Mouse (Mus musculus) c-Kit-positive CD71-positive TER-119-positive erythroid progenitor cells, embryonic 14.5 days (primary cell): ENCODE data around the gene Dhrs7b.
"Not testable (repeated sequence)": the region's sequence is repeated elsewhere in the genome, so short reads cannot be mapped to it uniquely, and the experiment has no call there.

ENCODE experiments used
- DNase-seq: peaks from one replicate; pipeline ENCODE4 v3.0.0-alpha.2; 2013; ENCODE audit warnings: low spot score

Gene Dhrs7b

DNA sequence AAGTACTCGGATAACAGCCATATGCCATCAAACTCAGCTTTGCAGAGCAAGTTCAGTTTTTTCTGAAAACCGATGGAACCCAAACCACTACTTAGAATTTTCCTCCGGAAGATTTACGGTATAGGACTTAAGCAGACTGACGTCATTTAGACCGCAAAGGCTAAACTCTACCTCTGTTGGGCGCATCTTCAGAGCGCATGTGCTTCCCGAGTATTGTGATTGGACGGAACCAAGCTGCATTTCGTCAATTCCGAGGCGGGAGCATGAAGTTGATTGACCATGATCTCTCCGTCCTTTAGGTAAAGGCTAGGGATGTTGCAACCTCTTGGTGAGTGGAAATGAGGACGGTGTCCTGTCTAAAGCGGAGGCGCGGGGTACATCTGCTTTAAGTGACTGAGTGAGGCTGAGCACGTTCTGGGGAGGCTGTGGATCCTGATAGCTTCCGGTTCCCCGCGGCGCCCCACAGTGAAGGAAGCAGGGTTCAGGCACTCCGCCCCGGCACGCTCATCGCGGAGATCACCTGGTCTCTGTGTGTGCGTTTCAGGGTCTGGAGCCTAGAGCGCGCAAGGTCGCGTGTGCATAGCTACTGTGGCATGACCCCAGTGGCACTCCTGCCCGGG is at the start of gene Dhrs7b:
TSS of gene Dhrs7b (plus strand) at position 199 of the 620 bp plus-strand sequence.
- peak; percentile 93 for DNase-seq

DNA sequence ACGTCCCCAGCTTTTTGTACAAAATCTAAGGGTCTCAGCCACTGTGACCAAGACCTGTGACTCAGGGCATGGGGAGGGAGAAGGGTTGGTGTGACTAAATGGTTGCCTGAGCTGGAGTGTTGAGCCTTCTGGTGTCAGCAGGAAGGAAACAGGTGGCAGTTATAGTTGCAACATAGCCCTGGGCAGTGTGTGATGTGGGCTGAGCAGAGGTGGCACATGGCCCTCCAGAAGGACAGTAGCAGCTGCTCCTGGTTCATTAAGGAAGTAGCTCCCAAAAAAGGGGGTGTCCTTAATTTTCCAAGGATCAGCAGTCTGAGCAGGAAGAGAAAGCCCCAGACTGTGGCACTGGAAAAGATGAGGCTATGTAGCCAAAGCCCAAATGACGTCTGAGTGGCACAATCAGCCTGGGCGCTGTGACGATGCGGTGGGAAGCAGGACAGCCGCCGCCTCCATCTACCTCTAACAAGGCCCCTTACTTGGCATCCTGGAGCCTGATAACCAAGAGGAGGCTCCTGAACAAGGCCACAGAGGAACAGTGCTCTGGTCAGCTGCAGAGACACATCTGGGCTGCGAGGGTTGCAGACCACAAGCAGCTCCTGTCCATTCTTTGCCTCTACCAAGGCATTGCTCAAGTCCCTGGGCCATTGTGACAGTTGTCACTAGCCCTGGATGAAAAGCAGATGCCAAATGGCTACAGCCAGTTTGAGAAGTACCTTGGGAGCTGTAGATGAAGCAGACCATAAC is 46.1 kb upstream of the Dhrs7b start:
- DNase-seq: no peak

DNA sequence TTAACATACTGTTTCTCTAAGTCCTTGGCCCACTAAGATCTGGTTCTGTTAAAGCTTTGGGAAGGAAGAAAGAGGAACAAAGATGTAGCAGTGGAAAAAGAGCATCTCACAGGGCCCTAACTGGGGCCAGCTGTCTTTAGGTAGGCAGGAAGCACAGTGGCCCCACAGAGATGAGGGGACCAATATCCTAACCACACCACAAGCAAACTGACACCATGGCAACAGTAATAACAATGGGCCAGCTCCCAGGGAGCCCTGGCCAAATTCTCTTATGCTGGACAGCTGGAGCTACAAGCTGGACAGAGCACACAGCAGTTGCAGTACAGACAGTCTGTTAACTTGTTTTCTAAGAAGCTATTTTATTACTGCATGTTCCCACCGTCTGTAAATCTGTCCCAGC is 42.8 kb upstream of the Dhrs7b start:
- no peak for DNase-seq

DNA sequence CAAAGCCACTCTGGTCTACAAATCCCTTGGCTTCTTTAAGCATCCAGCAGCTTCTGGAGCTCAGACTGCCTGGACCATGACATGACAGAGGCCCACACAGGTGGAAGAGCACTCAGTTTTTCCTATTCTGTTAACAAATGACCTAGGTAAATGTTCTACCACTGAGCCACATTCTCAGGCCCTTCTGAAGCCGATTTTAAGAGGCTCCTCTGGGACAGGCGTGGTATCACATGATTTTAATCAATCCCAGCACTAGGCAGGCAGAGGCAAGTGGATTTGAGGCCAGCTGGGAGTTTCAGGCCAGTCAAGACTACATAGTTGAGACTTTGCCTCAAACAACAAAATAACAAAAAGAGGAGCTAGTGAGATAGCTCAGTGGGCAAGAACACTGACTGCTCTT is 40.0 kb upstream of the Dhrs7b start:
- DNase-seq: no peak

DNA sequence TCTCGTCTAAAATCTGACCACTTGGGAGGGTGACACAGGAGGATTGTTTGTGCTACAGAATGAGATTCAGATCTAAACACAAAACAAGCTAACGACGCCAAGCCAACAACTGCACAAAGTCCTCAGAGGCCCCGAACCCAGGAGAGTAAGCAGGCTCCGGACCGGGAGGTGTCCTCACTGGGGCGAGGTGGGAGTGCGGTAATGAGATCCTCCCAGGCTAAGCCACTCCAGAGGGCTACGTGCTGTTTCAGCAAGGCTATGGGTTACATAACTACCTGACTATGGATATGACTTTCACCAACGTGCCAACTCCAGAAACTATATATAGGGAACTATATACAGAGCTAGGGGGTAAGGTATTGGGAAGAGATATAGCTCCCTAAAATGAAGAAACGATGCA is 34.1 kb upstream of the Dhrs7b start:
- DNase-seq: no peak

DNA sequence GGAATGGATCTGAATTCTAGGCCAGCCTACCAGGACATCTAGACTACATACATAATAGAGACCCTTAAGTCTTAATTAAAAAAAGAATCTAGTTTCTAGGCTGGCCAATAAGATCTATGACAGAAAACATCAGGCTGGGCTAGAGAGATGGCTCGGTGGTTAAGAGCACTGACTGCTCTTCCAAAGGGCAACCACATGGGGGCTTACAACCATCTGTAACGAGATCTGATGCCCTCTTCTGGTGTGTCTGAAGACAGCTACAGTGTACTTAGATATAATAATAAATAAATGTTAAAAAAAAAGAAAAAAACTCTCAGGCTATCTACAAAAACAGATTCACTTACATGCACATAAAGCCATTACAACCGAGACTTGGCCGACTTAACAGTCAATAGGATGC is 30.5 kb upstream of the Dhrs7b start:
- DNase-seq: no peak

DNA sequence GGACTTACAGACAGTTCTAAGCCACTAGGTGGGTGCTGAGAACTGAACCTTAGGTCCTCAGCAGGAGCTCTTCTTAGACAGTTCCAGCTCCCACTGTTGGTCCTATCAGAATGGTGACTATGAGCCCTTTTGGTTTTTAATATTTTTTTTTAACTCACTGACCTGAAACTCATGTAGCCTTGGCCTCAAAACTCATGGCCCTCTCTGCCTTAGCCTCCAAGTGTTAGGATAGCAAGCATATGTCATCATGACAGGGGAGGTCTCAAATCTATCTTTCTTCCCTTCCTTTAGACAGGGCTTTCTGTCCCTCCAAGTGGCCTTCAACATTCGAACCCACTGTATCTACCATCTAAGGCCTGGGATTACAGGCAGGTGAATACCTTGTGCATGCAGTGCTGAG is 29.5 kb upstream of the Dhrs7b start:
- DNase-seq: no peak

DNA sequence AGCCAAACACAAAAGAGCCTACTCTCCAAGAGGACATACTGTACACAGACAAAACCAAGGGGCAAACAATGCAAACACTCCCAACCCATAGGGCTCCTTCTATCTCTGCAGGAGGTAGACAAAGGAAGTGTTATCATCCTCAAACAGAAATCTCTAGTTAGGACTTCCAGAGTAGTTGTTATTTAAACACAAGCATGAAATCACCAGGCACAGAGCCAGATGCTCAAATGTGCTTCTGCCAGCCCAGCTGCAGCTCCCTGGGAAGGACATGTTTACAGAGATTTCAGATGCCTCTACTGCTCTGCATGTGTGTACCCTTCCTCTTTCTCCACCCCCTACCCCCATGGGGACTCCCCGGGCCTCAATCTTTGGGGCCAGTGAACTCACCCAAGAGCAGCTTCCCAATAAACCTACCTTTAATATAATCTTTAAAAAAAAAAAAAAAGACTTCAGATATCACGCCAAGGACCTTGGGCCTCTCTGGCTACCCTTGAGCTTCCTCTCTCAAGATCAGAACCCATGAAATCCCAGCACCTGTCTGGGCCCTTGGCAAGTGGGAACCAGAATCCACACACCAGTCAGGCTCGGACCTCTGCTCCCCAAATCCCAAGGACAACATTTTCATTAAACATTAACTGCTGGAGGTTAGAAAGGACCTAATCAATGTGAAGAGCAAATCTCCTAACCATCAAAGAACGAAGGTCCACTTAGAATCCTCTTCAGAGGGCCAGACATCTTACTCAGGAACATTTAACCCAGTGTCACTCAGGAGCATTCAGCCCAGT is 22.0 kb upstream of the Dhrs7b start:
- DNase-seq: no peak

DNA sequence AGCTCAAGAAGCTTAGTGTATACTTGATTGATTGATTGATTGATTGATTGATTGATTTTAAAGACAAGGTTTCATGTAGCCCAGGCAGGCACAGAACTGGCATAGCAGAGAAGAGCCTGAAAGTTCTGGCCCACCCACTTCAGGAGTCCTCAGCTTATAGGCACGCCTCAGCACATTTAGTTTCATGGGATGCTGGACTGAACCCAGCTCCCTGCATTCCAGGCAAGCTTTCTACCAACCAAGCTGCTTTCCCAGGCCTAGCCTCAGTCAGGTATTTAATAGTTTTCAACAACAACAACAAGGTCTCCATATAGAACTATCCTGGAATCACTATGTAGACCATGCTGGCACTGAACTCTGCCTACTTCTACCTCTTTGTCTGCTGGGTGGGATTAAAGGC is 20.9 kb upstream of the Dhrs7b start:
- no peak for DNase-seq

DNA sequence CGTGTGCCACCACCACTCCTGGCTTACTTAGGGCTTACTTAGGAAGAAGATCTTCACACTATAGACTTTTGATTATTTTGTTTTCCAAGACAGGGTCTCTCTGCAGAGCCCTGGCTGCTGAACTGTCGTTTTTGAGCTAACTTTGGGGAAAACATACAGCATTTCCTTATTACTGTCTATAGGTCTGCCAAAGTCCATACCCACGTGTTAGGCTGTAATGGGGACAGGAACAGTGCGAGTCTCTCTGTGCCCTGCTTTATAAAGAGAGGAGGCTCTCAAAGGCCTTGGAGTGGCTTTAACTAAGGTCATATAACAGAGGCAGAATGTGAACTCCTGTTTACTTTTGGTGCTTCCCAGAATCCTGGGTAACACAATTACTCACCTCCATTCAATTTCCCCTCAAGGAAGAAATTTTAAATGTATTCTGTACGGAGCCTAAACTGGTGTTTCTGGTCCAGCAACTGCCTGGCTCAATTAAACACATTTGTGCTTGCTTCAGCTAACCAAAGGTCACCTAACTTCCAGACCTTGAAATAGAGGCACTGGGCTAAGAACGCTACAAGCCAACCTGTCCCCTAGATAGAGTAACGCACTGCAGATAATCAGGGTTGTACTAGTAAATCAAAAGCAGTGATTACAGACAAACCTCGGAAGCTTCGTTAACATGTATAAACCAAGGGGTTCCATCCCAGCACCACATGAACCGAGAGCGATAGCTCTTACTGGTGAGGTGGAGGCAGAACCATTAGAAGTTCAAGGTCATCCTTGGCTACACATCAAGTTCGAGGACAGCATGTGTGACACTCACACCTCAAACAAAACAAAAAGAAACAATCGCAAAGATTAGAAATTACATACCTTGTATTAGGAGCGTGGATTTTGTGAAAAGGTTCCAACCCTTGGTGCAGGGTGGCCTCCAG is 20.1 kb upstream of the Dhrs7b start:
- DNase-seq: no peak

DNA sequence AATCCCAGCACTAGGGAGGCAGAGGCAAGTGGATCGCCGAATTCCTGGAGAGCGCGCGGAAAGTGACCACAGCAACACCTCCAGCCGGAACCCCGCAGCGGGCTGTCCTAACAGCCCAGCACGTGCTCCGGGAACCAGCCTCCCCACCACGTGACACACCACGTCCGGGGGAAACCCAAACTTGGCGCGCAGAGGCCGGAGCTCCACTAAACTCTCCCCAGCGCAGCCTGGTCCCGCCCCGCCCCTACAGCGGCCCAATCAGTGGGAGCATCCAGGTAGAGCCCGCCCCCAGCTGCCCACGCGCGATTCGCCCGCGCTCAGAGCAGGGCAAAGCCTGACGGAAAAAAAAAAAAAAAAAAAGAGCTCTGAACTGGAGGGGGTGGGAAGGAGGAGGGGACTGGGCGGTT is 19.4 kb upstream of the Dhrs7b start:
- peak; percentile 83 for DNase-seq

DNA sequence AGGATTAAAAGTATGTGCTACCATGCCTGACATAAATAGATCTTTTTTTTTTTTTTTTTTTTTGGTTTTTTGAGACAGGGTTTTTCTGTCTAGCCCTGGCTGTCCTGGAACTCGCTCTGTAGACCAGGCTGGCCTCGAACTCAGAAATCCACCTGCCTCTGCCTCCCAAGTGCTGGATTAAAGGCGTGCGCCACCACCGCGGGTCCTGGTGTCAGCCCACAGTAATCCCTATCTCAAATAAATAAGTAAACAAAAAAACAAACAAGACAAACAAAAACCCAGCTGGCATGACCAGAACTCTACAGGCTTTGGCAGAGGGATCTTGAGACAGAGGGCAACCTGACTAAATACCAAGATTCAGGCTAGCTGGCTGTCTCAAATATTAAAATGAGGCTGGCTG is 18.8 kb upstream of the Dhrs7b start, which contains the start of gene Shmt1:
TSS of gene Shmt1 (minus strand) at position 101 of the 400 bp plus-strand sequence.
- DNase-seq: not testable (repeated sequence)

DNA sequence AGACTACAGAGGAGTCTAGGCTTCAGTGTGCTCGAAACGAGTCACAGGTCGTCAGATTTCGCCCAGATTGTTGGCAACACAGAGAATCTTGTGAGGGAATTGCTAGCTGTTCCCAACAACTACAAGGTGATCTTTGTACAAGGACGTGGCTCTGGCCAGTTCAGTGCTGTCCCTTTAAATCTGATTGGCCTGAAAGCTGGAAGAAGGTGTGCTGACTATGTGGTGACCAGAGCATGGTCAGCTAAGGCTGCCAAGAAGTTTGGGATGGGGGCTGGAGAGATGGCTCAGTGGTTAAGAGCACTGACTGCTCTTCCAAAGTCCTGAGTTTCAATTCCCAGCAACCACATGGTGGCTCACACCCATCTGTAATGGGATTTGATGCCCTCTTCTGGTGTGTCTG is 14.0 kb upstream of the Dhrs7b start:
- no peak for DNase-seq

DNA sequence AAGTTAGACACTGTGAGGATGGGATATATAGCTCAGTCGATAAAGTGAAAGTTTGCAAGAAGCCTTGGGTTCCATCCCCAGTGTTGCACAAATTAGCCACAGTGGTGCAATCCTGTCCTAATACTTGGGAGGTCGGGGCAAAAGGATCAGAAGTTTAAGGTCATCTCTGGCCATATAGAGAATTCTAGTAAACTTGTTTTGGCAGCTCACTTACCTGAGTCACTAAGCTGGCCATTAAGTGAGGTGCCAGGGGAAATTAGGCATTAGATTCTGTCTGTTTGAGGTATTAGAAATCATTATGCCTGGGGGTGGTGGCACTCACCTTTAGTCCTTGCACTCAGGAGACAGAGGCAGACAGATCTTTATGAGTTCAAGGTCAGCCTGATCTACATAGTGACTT is 6.7 kb upstream of the Dhrs7b start:
- no peak for DNase-seq

DNA sequence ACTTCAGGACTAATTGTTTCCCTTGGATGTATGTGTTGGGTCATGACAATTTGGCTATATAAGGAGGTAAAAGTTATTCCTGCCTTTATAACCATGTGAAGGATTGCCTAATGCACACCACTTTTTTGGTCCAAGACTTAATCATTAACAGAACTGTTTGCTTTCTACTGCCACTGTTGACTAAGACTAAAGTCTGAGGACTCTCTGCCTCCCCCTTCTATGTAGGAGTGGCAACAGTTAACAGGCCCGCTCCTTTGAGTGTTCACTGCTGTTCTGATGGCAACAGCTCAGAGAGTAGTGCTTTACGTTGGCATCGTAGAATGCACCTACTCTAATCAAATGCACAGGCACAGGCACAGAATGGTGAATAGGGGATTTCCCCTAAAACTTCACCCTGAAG is 5.2 kb upstream of the Dhrs7b start:
- no peak for DNase-seq

DNA sequence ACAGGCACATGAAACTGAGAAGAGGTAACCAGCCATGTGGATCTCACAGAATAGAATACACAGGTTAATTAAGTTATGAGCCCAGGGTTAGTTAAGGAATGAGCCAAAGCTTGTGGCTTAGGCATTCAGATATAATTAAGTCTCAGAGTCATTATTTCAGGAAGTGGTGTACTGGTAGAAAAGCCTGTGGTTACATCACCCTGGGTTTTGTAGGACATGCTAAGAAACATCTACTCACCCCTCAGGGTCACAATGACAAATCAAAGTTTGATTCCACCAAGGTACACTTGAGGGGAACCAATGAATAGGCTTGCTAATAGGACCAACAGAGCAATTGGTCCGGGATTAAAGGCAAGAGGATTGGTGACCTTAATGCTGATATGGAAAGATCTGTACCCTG is 3.7 kb upstream of the Dhrs7b start:
- no peak for DNase-seq

DNA sequence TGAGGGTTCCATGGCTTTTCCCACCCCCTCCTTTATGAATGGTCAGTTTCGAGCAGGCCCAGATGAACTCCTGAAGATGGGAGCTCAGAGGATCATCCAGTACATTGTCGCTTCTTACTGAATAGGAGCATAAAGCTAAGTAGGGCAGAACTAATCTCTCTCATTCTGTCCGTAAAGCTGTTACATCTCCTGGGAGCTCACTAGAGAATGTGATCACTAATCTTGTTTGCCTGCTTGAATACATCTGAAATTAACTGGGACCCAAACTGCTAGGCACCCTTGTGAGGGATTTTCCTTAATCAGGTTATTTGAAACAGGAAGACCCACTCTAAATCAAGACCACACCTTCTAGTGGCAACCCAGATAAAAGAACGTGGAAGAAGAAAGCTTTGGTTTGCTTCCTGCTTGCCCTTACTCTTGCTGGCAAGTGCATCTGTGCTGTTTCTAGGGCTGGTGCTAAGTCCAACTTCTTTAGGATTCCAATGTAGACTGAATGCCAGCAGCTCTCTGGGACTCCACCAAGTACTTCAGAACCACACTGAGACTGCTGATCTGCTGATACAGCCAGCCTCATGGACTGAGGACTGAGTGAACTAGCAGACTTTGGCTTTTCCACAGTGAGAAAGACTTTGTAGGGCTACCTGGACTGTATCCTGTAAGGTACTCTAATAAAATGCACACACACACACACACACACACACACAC is 3.0 kb upstream of the Dhrs7b start:
- DNase-seq: no peak

DNA sequence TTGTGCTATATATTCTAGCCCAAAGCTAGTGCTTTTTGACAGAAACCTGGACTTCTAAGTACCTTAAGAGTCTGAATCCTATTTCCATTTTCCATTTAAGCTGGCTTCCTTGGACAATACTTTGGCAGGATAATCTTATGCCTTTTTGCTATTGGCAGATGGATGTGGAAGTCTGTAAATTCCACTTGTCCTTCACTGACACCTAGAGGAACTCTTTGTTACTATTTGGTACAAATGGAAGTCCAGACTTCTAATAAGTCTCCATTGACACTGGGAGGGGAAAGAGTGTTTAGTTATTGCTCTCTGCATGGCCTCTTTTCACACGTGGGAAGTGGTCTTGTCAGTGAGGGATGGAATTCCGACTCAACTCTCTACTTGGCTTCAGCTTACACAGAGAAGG is 1.5 kb upstream of the Dhrs7b start:
- no peak for DNase-seq

DNA sequence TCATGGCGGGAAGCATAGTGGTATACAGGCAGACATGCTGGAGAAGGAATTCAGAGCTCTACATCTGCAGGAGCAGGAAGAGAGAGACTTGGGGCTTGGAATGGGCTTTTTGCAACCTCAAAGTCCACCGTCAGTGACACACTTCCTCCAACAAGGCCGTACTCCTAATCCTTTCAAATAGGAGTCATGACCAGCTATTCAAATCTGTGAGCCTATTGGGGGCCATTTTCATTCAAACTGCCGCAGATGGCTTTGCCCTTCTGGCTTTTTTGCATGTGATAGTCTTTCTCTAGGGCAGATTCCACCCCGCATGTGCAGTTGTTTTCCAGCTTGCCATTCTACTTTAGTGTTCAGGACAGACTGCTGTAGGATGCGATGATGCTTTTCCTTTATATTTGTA is 6.5 kb downstream of the Dhrs7b start:
- DNase-seq: no peak

DNA sequence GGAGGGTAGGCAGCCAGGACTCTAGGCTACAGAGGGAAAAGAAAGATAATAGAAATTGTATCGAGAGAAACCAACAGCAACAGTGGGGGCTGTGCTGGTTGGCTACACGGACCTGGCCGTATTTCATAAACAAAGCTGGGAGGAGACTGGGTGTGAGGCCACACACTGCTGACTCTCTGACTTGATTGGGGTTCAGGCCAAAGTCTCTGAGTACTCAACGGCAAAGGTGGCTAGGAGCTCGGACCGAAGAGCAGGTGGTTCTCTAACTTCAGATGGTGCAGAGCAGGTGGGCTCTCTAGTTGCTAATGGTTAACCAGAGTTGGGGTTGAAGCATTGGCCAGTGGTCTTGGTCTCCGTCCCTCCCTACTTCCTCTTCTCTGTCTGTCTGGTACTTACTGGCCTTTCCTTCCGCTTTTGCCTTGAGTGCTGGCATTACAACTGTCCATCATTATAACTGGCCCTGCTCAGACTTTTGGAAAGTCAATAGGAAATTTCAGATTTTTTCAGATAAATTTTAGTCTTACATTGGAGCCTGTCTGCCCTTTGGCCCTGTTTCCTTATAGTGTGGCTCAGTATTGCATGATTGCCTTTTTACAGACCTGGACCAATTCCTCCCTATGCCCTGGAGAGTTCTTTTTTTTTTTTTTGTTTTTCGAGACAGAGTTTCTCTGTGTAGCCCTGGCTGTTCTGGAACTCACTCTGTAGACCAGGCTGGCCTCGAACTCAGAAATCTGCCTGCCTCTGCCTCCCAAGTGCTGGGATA is 7.4 kb downstream of the Dhrs7b start:
- DNase-seq: no peak
